Mouse (Mus musculus): ENCODE data around the gene Dnaja4. TPM values are rescaled to one million over a fixed set of nuclear protein-coding genes. Genes with fewer than 3 reads are reported as not detected.

The Dnaja4 gene
- polyA plus RNA-seq, 1 experiment from 2014 or later = 6.3 TPM

DNA sequence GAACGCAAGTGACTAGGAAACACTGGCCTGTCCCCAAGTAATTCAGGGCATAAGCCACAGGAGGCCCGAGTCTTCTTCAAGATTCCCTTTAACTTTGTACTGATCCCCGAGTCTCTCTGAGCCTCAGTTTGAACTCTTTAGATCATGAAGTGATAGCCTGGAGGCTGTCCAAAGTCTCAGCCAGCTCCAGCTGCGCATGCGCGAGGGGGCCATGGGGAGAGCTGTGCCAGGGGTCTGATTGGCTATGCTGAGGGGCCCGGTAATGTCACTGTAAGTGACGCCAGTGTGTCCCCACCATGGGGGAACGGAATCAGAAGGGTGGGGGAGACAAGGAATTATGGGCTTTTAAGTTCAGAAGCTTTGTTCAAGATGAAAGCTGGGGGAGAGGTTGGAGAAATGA lies 34.3 kb upstream of the Dnaja4 start:
- H3K27me3 ChIP-seq (ENCODE audit: insufficient read depth, low read length) = no peaks in the 10 kb centered on the region
- H3K9me3 ChIP-seq (ENCODE audit: low read depth, low read length) = no peaks in the 10 kb centered on the region; the same call in 1 of the 2 replicates
- no peak for TF ChIP-seq CTCF (IDR thresholded peaks at IDR 0.05; ENCODE audit: low read depth)
- no peaks in the 10 kb centered on the region for H3K4me1 ChIP-seq (ENCODE audit: insufficient read depth)
- H3K36me3 ChIP-seq (ENCODE audit: insufficient read depth) = no peaks in the 10 kb centered on the region
- H3K4me3 ChIP-seq (ENCODE audit: low read depth, low read length) = no peak overlapping the region
- H3K9ac ChIP-seq = no peak overlapping the region
- ATAC-seq (ENCODE audit: insufficient read depth) (no peak), DNase-seq (peak; percentile 20)
- H3K4me2 ChIP-seq = no peak overlapping the region
- H3K27ac ChIP-seq (ENCODE audit: low read depth) = no peak overlapping the region
- WGBS = 66% methylated on average over 9 of the region's 9 CpGs

DNA sequence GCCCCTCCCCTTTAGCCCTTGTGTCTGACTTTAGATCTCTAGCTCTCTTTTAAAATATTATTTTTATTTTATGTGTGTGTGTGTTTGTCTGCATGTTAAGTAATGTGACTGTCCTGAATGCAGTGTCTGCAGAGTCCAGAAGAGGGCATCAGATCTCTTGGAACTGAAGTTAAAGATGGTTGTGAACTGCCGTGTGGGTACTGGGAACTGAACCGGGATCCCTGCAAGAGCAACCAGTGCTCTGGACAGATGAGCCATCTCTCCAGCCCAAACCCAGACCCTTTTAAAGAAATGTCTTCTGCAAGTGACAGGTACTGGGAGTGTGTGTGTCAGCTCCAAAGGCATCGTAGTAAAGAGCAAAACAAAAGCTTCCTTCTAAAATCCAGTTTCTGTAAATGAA lies 32.6 kb upstream of the Dnaja4 start:
- H3K4me3 ChIP-seq (ENCODE audit: low read depth, low read length) = no peak overlapping the region
- no peaks in the 10 kb centered on the region; the same call in 1 of the 2 replicates for H3K9me3 ChIP-seq (ENCODE audit: low read depth, low read length)
- no peak for ATAC-seq (ENCODE audit: insufficient read depth)
- 92% methylated on average over 3 of the region's 3 CpGs for WGBS
- no peak overlapping the region for H3K4me2 ChIP-seq
- no peaks in the 10 kb centered on the region for H3K27me3 ChIP-seq (ENCODE audit: insufficient read depth, low read length)
- TF ChIP-seq CTCF (IDR thresholded peaks at IDR 0.05; ENCODE audit: low read depth) = no peak
- H3K36me3 ChIP-seq (ENCODE audit: insufficient read depth) = no peaks in the 10 kb centered on the region
- H3K27ac ChIP-seq (ENCODE audit: low read depth) = no peak overlapping the region
- H3K4me1 ChIP-seq (ENCODE audit: insufficient read depth) = no peaks in the 10 kb centered on the region
- H3K9ac ChIP-seq = no peak overlapping the region
- no peak for DNase-seq

DNA sequence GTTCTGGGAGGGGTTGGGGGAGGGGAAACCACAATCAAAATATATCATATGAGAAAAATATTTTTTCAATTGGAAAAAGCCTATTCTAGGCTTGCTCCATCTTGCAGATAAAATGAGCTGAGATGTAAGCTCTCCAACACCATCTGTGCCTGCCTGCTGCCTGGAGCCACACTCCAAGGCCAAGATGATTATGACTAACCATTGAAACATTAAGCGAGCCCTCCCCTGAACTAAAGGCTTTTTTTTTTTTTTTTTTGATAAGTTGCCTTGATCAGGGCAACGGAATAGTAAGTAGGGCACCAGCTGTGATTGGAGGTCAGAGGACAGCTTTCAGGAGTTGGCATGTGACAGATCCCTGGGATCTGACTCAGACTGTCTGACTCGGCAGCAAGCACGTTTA lies 30.2 kb upstream of the Dnaja4 start:
- TF ChIP-seq CTCF (IDR thresholded peaks at IDR 0.05; ENCODE audit: low read depth) = no peak
- DNase-seq (no peak), ATAC-seq (ENCODE audit: insufficient read depth) (no peak)
- WGBS = 56% methylated on average over 4 of the region's 4 CpGs
- Histone ChIP-seq H3K4me2 (no peak overlapping the region), H3K9ac (no peak overlapping the region), H3K9me3 (ENCODE audit: low read depth, low read length) (no peaks in the 10 kb centered on the region; the same call in 1 of the 2 replicates), H3K4me1 (ENCODE audit: insufficient read depth) (no peaks in the 10 kb centered on the region), H3K4me3 (ENCODE audit: low read depth, low read length) (no peak overlapping the region), H3K27me3 (ENCODE audit: insufficient read depth, low read length) (no peaks in the 10 kb centered on the region), H3K36me3 (ENCODE audit: insufficient read depth) (no peaks in the 10 kb centered on the region), H3K27ac (ENCODE audit: low read depth) (no peak overlapping the region)

DNA sequence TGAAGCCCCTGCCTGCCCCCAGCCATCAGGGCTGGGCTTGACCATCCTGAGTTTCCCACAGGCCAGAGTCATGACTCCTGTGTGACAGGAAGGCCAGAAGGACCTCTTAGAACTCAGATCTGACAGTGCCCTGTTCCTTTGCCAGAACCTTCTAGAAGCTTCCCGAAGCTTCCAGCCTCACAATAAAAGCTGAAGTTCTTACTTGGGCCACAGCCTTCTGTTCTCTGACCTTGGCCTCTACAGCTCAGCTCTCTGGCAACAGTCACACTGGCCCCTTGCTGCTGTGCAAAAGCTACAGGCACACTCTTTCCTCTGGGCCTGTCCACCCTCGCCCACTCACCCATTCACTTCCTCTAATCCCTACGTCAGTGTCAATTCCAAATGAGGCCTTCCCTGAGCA lies 26.7 kb upstream of the Dnaja4 start:
- Histone ChIP-seq H3K4me3 (ENCODE audit: low read depth, low read length) (no peak overlapping the region), H3K4me2 (no peak overlapping the region), H3K9me3 (ENCODE audit: low read depth, low read length) (no peaks in the 10 kb centered on the region), H3K36me3 (ENCODE audit: insufficient read depth) (no peaks in the 10 kb centered on the region), H3K27ac (ENCODE audit: low read depth) (no peak overlapping the region), H3K27me3 (ENCODE audit: insufficient read depth, low read length) (no peaks in the 10 kb centered on the region), H3K9ac (no peak overlapping the region), H3K4me1 (ENCODE audit: insufficient read depth) (no peaks in the 10 kb centered on the region)
- no peak for TF ChIP-seq CTCF (IDR thresholded peaks at IDR 0.05; ENCODE audit: low read depth)
- ATAC-seq (ENCODE audit: insufficient read depth) (no peak), DNase-seq (no peak)
- whole genome bisulfite sequencing = 81% methylated on average over 3 of the region's 3 CpGs

DNA sequence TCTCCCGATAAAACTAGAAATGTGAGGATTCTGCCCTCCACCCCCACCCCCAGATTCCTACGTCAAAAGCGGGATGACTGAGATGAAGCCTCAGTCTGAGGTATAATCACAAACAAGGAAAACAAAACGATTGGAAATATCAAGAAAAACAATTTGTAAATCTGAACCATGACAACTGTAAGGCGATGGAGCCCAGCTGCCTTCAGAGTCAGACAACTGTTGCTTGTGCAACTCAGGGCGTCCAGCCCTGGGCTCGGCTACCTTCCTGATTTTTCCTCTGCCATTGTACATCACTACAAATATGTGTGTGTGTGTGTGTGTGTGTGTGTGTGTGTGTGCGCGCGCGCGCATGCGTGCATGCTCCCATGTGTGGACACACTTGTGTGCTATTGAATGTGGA lies 24.8 kb upstream of the Dnaja4 start:
- no peak for TF ChIP-seq CTCF (IDR thresholded peaks at IDR 0.05; ENCODE audit: low read depth)
- H3K4me3 ChIP-seq (ENCODE audit: low read depth, low read length) = no peak overlapping the region
- DNase-seq (peak; percentile 75), ATAC-seq (ENCODE audit: insufficient read depth) (peak; percentile 55; the same call in 1 of the 2 replicates)
- no peaks in the 10 kb centered on the region for H3K4me1 ChIP-seq (ENCODE audit: insufficient read depth)
- H3K9me3 ChIP-seq (ENCODE audit: low read depth, low read length) = no peaks in the 10 kb centered on the region
- no peaks in the 10 kb centered on the region for H3K36me3 ChIP-seq (ENCODE audit: insufficient read depth)
- no peak overlapping the region for H3K4me2 ChIP-seq
- no peak overlapping the region for H3K9ac ChIP-seq
- no peak overlapping the region for H3K27ac ChIP-seq (ENCODE audit: low read depth)
- WGBS = 69% methylated on average over 13 of the region's 13 CpGs
- H3K27me3 ChIP-seq (ENCODE audit: insufficient read depth, low read length) = 0 out of 2 replicates have a peak, but pooled peaks cover 2% of the 10 kb centered on the region

DNA sequence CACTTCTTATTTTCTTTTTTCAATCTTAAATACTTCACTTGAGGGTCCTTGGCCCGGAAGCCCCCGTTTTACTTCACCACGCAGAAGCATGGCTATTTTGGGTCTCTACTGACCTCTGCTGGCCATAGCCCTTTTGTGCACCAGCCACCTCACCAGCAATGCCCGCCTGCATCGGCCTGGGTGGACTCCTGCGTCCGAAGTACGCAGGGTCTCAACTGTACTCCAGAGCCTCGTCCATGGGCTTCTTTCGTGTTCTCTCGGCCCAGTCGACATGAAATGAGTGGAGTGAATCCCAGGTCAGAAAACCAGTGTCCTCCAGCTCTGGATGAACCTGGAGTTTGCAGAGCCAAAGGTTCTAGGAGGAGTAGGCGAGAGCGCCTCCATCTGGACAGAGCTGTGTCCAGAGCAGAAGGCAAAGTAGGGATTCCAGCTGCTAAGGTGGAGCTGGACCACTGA lies 22.1 kb upstream of the Dnaja4 start:
- H3K27ac ChIP-seq (ENCODE audit: low read depth) = no peak overlapping the region
- ATAC-seq (ENCODE audit: insufficient read depth) = peak; percentile 64
- 0 out of 2 replicates have a peak overlapping the region, but pooled peaks have one; percentile 6 for H3K9ac ChIP-seq
- H3K36me3 ChIP-seq (ENCODE audit: insufficient read depth) = no peaks in the 10 kb centered on the region
- peak overlapping the region; percentile 6; the same call in 1 of the 2 replicates for H3K4me3 ChIP-seq (ENCODE audit: low read depth, low read length)
- WGBS = 2% methylated on average over 14 of the region's 14 CpGs
- peak; percentile 85 for TF ChIP-seq CTCF (IDR thresholded peaks at IDR 0.05; ENCODE audit: low read depth)
- 0 out of 2 replicates have a peak, but pooled peaks cover 2% of the 10 kb centered on the region for H3K27me3 ChIP-seq (ENCODE audit: insufficient read depth, low read length)
- no peaks in the 10 kb centered on the region for H3K4me1 ChIP-seq (ENCODE audit: insufficient read depth)
- H3K4me2 ChIP-seq = peak overlapping the region; percentile 59
- no peaks in the 10 kb centered on the region for H3K9me3 ChIP-seq (ENCODE audit: low read depth, low read length)
- peak; percentile 90 for DNase-seq

DNA sequence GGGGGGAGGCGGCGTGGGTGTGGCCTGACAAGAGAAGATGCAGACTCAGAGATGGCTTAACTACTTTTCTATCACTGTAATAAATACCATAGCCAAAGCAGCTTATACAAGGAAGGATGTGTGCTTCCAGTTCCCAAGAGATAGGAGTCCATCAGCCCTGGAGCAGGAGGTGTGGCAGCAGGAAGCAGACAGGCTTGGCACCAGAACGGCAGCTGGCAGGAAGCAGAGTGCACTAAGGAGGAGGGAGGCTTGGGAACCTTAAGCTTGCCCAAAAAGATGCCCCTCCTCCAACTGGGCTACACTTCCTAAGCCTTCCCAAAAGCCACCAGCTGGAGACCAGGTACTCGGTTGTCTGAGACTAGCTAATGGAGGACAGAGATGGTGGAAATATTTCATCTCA lies 15.8 kb upstream of the Dnaja4 start:
- Histone ChIP-seq H3K36me3 (ENCODE audit: insufficient read depth) (no peaks in the 10 kb centered on the region), H3K9me3 (ENCODE audit: low read depth, low read length) (no peaks in the 10 kb centered on the region), H3K4me1 (ENCODE audit: insufficient read depth) (no peaks in the 10 kb centered on the region), H3K4me2 (no peak overlapping the region), H3K27ac (ENCODE audit: low read depth) (no peak overlapping the region), H3K4me3 (ENCODE audit: low read depth, low read length) (no peak overlapping the region), H3K9ac (no peak overlapping the region), H3K27me3 (ENCODE audit: insufficient read depth, low read length) (no peaks in the 10 kb centered on the region)
- no peak for TF ChIP-seq CTCF (IDR thresholded peaks at IDR 0.05; ENCODE audit: low read depth)
- DNase-seq (no peak), ATAC-seq (ENCODE audit: insufficient read depth) (no peak)
- WGBS = 57% methylated on average over 2 of the region's 4 CpGs

Measured in lung, embryonic 14.5 days (tissue).